Comparison of ENCODE assay signal across 8 mouse cellular contexts in the genomic region with DNA sequence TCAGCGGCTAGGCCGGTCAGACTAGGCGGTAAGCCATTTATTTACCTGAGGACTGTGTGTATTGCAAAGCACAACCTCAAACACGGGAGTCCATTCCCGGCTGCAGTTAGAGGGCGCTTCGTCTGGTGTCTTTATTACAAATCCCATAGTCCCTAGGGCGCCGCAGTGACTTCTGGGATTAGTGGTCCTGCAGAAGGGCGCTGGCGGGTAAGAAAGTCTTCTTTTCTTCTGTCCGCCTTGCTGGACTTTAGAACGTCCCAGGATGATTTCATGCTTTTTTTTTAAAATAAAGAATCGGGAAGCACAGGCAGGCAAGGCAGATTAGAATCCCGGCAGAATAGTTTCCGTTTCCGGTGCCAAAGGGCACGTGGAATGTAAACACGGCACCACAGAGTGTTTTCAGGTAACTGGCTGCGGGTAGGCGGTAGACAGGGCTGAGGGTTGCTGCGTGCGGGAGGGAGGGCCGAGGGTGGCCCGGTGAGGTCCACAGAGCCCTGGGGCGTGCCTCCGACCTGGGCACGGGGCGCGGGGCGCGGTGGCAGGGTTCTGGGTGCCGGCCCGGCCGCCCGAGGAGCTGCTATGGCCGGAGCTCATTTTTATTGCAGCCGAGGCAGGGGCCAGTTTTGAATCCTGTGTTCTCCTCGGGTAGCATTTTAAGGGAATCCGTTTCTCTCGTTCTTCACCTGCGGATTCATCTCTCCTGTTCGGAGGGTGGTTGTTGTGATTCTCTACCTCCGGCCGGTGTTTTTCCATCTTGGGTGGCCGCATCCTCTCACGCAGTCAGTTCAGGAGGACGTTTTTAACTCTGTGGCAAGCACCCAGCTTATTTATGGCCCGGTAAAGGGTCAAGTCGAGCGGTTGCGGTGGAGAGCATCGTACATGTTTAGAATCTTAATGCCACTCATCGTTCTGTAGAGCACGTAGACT. TPM values are rescaled to one million over a fixed set of nuclear protein-coding genes. Genes with fewer than 3 reads are reported as not detected.
A peak's percentile ranks its signal among the peaks of the same experiment; 100 is the strongest.
DNase-seq lines count a peak whose midpoint lies in the region; ATAC-seq and TF ChIP-seq lines count a peak whose summit lies in the region.

A gene (plus strand): TSS at position 160 of the 927 bp plus-strand sequence.

- peak within 1 kb of the TSS; percentile 98 for H3K4me3 ChIP-seq in hindbrain, embryonic 10.5 days
- peak within 1 kb of the TSS; percentile 97 for H3K4me3 ChIP-seq in lung, embryonic 15.5 days
- H3K4me3 ChIP-seq in olfactory bulb, adult 2 months (ENCODE audit: insufficient read depth, low read depth, low read length) = peak within 1 kb of the TSS; percentile 89

- no peak for TF ChIP-seq POLR2A in olfactory bulb, adult 2 months (IDR thresholded peaks at IDR 0.05; ENCODE audit: insufficient read depth, low read depth, low read length)

- H3K36me3 ChIP-seq in hindbrain, embryonic 10.5 days = peaks cover 14% of the 10 kb centered on the region
- peaks cover 6% of the 10 kb centered on the region for H3K36me3 ChIP-seq in lung, embryonic 15.5 days

- H3K4me2 ChIP-seq in lung, embryonic 15.5 days = peak within 1 kb of the TSS; percentile 68

- peak; percentile 70 for DNase-seq in Muller cell, postnatal 12 days (ENCODE audit: inconsistent ontology term)
- peak; percentile 87 for DNase-seq in cerebellum, adult 9-10 months
- peak; percentile 70 for DNase-seq in hindbrain, embryonic 10.5 days (ENCODE audit: low spot score)
- peak; percentile 67 for DNase-seq in layer of hippocampus, adult 9-10 months (ENCODE audit: low spot score)
- DNase-seq in thymus, adult 18-20 months = peak; percentile 44 to 66

- H3K9me3 ChIP-seq in hindbrain, embryonic 10.5 days = no peaks in the 10 kb centered on the region
- H3K9me3 ChIP-seq in lung, embryonic 15.5 days = no peaks in the 10 kb centered on the region

- peak within 1 kb of the TSS; percentile 93 for H3K27ac ChIP-seq in hindbrain, embryonic 10.5 days
- H3K27ac ChIP-seq in lung, embryonic 15.5 days = peak within 1 kb of the TSS; percentile 92
- peak within 1 kb of the TSS; percentile 78 for H3K27ac ChIP-seq in olfactory bulb, adult 2 months (ENCODE audit: insufficient read depth, low read depth, low read length)

- H3K27me3 ChIP-seq in hindbrain, embryonic 10.5 days (ENCODE audit: insufficient read depth, poor library complexity, severe bottlenecking) = no peaks in the 10 kb centered on the region
- H3K27me3 ChIP-seq in lung, embryonic 15.5 days = no peaks in the 10 kb centered on the region

- TF ChIP-seq CTCF in olfactory bulb, adult 2 months (IDR thresholded peaks at IDR 0.05; ENCODE audit: insufficient read depth, low read depth, low read length) = no peak

- peak within 1 kb of the TSS; percentile 91 for H3K9ac ChIP-seq in lung, embryonic 15.5 days

- under 1% methylated on average over 55 of the region's 55 CpGs for WGBS in hindbrain, embryonic 10.5 days
- WGBS in lung, embryonic 15.5 days = under 1% methylated on average over 54 of the region's 55 CpGs
- WGBS in olfactory bulb, adult 2 months = under 1% methylated on average over 55 of the region's 55 CpGs

- ATAC-seq in frontal cortex, adult (ENCODE audit: low TSS enrichment) = peak; percentile 85
- peak; percentile 90 for ATAC-seq in lung, embryonic 15.5 days (ENCODE audit: borderline replicate concordance, extremely low read depth, low FRiP score, low TSS enrichment)

- H3K4me1 ChIP-seq in hindbrain, embryonic 10.5 days (replicated peaks) = peaks cover 18% of the 10 kb centered on the region
- H3K4me1 ChIP-seq in lung, embryonic 15.5 days = peaks cover 10% of the 10 kb centered on the region; the same call in 1 of the 2 replicates
- peaks cover 4% of the 10 kb centered on the region; the same call in 1 of the 2 replicates for H3K4me1 ChIP-seq in olfactory bulb, adult 2 months (ENCODE audit: control insufficient read depth, insufficient read depth, low read length)

RNA-seq across cellular contexts. Expression of the gene that starts here (rescaled TPM):
- polyA plus RNA-seq in hindbrain, embryonic 10.5 days (2016; fragmentation: Nextera tagmentation; extraction: Ambion mirVana) = 36.7 and 37.8 TPM in 2 replicates
- polyA plus RNA-seq in lung, embryonic 15.5 days (2015; fragmentation: Nextera tagmentation; extraction: Ambion mirVana) = 41.6 and 43.5 TPM in 2 replicates
- not detected in 2 replicates for polyA plus RNA-seq in olfactory bulb, adult 2 months (2012; ENCODE audit: insufficient read depth, insufficient read length, low replicate concordance, missing spikeins)

Comparison
In these comparisons a context has a peak if more than half of its experiments do, and no peak if none do; other contexts are left out.
1. Peak in every context shown above with its lines: DNase-seq, ATAC-seq, H3K4me3 ChIP-seq and H3K27ac ChIP-seq.
2. RNA of the gene that starts here (polyA plus RNA-seq): 41.6 to 43.5 TPM in lung, embryonic 15.5 days and 36.7 to 37.8 TPM in hindbrain, embryonic 10.5 days; not detected in olfactory bulb, adult 2 months; every median in the first group is over 10 times any median in the second.